Mouse (Mus musculus) midbrain, embryonic 10.5 days (tissue): ENCODE data around the gene Apol9b. TPM values are rescaled to one million over a fixed set of nuclear protein-coding genes. Genes with fewer than 3 reads are reported as not detected.
A peak's percentile ranks its signal among the peaks of the same experiment; 100 is the strongest.
"Not testable (repeated sequence)": the region's sequence is repeated elsewhere in the genome, so short reads cannot be mapped to it uniquely, and the experiment has no call there.

Experiments used
- DNase-seq: peaks from one replicate; pipeline ENCODE4 v3.0.0-alpha.2; 2017; ENCODE audit warnings: low spot score
- H3K27ac ChIP-seq: fragments of 300-500 bp; sonication (generic); replicated peaks from 2 replicates; pipeline ENCODE4 v1.5.1; 2016; ENCODE audit warnings: mild to moderate bottlenecking
- H3K27me3 ChIP-seq: fragments of 300-500 bp; sonication (generic); 2 replicates; pipeline ENCODE4 v1.6.1; 2016; ENCODE audit warnings: low read depth, mild to moderate bottlenecking; ENCODE audit not compliant: poor library complexity, severe bottlenecking
- H3K36me3 ChIP-seq: fragments of 300-500 bp; sonication (generic); 2 replicates; pipeline ENCODE4 v1.6.1; 2016; ENCODE audit warnings: mild to moderate bottlenecking, moderate library complexity
- H3K4me1 ChIP-seq: fragments of 300-500 bp; sonication (generic); 2 replicates; pipeline ENCODE4 v1.6.1; 2016
- H3K4me3 ChIP-seq: fragments of 300-500 bp; sonication (generic); 2 replicates; pipeline ENCODE4 v1.5.1; 2016; ENCODE audit warnings: mild to moderate bottlenecking, moderate library complexity
- H3K9me3 ChIP-seq: fragments of 300-500 bp; sonication (generic); replicated peaks from 2 replicates; pipeline ENCODE4 v1.6.1; 2016; ENCODE audit warnings: mild to moderate bottlenecking
- WGBS: fragments of 180-500 bp; shearing (Covaris S2); methylation state at CpG from one replicate; pipeline ENCODE4 v1.1.7; 2016; 5-methylcytosine and 5-hydroxymethylcytosine counted together
- polyA plus RNA-seq: library from polyadenylated mRNA; unstranded; fragments of >200 nt; fragmentation: Nextera tagmentation; extraction: Ambion mirVana; gene quantifications from 2 replicates; pipeline ENCODE4 v1.2.1, GENCODE M21; 2016

Gene Apol9b
- polyA plus RNA-seq: not detected in 2 replicates

- not testable (repeated sequence) for H3K4me3 ChIP-seq
These were observed at the start of gene Apol9b for GRCm38 (mm10) chr15:77728739-77729138. Gene Apol9b, plus strand, starts transcription at chr15:77729039.

GRCm38 (mm10) chr15:77683944-77684343 lies 44.9 kb upstream of the Apol9b start:
- DNase-seq: peak; percentile 39
- H3K27me3 ChIP-seq, H3K9me3 ChIP-seq, H3K4me3 ChIP-seq, H3K4me1 ChIP-seq, H3K27ac ChIP-seq, H3K36me3 ChIP-seq: not testable (repeated sequence)
- WGBS: 20% methylated on average over 11 of the region's 11 CpGs

More at GRCm38 (mm10) chr15:77728739-77729138, at the start of gene Apol9b:
- 75% methylated on average over 2 of the region's 4 CpGs for WGBS
- H3K27ac ChIP-seq, DNase-seq, H3K36me3 ChIP-seq, H3K4me1 ChIP-seq, H3K27me3 ChIP-seq, H3K9me3 ChIP-seq: not testable (repeated sequence)

GRCm38 (mm10) chr15:77691532-77692311 lies 37.1 kb upstream of the Apol9b start:
- H3K9me3 ChIP-seq, H3K27ac ChIP-seq, H3K36me3 ChIP-seq, H3K4me1 ChIP-seq: not testable (repeated sequence)
- Histone ChIP-seq H3K4me3 (peak overlapping the region; percentile 44), H3K27me3 (peaks cover 12% of the 10 kb centered on the region)
- WGBS: 6% methylated on average over 19 of the region's 20 CpGs
- DNase-seq: peak; percentile 25

GRCm38 (mm10) chr15:77694687-77695295 lies 34.0 kb upstream of the Apol9b start:
- H3K9me3 ChIP-seq, H3K36me3 ChIP-seq, H3K27me3 ChIP-seq, H3K27ac ChIP-seq, H3K4me1 ChIP-seq, H3K4me3 ChIP-seq: not testable (repeated sequence)
- WGBS: 54% methylated on average over 12 of the region's 15 CpGs
- peak; percentile 14 for DNase-seq

- WGBS: 73% methylated on average over 4 of the region's 4 CpGs
- not testable (repeated sequence) for H3K36me3 ChIP-seq, H3K4me1 ChIP-seq, H3K27ac ChIP-seq, H3K4me3 ChIP-seq, DNase-seq, H3K27me3 ChIP-seq, H3K9me3 ChIP-seq
These were observed 30.2 kb upstream of the Apol9b start, which contains the start of gene Apol7e for GRCm38 (mm10) chr15:77698656-77699055. Gene Apol7e, plus strand, starts transcription at chr15:77698857.

- H3K27ac ChIP-seq, H3K27me3 ChIP-seq, H3K4me1 ChIP-seq, DNase-seq, H3K9me3 ChIP-seq, H3K36me3 ChIP-seq, H3K4me3 ChIP-seq: not testable (repeated sequence)
- WGBS: 96% methylated on average over 3 of the region's 3 CpGs
These were observed 23.5 kb upstream of the Apol9b start for GRCm38 (mm10) chr15:77705306-77705705.

- H3K4me3 ChIP-seq, DNase-seq, H3K9me3 ChIP-seq, H3K27me3 ChIP-seq, H3K4me1 ChIP-seq, H3K36me3 ChIP-seq, H3K27ac ChIP-seq: not testable (repeated sequence)
- WGBS: 71% methylated on average over 1 of the region's 1 CpGs
These were observed 19.9 kb upstream of the Apol9b start for GRCm38 (mm10) chr15:77708936-77709335.

- not testable (repeated sequence) for H3K4me3 ChIP-seq, H3K9me3 ChIP-seq, H3K4me1 ChIP-seq, H3K36me3 ChIP-seq, H3K27me3 ChIP-seq, H3K27ac ChIP-seq, DNase-seq
- WGBS: 89% methylated on average over 4 of the region's 6 CpGs
These were observed 10.6 kb upstream of the Apol9b start for GRCm38 (mm10) chr15:77718240-77718639.

GRCm38 (mm10) chr15:77721509-77721908 lies 7.3 kb upstream of the Apol9b start:
- not testable (repeated sequence) for H3K36me3 ChIP-seq, H3K4me1 ChIP-seq, DNase-seq, H3K4me3 ChIP-seq, H3K27ac ChIP-seq, H3K27me3 ChIP-seq, H3K9me3 ChIP-seq
- no CpG with 5 or more reads among the region's 3 CpGs for WGBS

GRCm38 (mm10) chr15:77724208-77724911 lies 4.5 kb upstream of the Apol9b start:
- not testable (repeated sequence) for H3K9me3 ChIP-seq, H3K4me1 ChIP-seq, H3K27ac ChIP-seq, DNase-seq, H3K36me3 ChIP-seq, H3K4me3 ChIP-seq, H3K27me3 ChIP-seq
- 22% methylated on average over 3 of the region's 10 CpGs for WGBS

- H3K4me1 ChIP-seq, H3K36me3 ChIP-seq, H3K4me3 ChIP-seq, DNase-seq, H3K27ac ChIP-seq, H3K9me3 ChIP-seq, H3K27me3 ChIP-seq: not testable (repeated sequence)
- WGBS: 81% methylated on average over 6 of the region's 6 CpGs
These were observed 3.3 kb upstream of the Apol9b start for GRCm38 (mm10) chr15:77725393-77726020.

- 12% methylated on average over 3 of the region's 3 CpGs for WGBS
These were observed 1.7 kb upstream of the Apol9b start for GRCm38 (mm10) chr15:77727139-77727538.

More at GRCm38 (mm10) chr15:77727139-77727538, 1.7 kb upstream of the Apol9b start:
- H3K4me1 ChIP-seq, H3K9me3 ChIP-seq, H3K4me3 ChIP-seq, H3K27ac ChIP-seq, H3K27me3 ChIP-seq, DNase-seq, H3K36me3 ChIP-seq: not testable (repeated sequence)
